Mouse (Mus musculus) midbrain, embryonic 14.5 days (tissue): ENCODE measurements around the gene Cers4. TPM values are rescaled to one million over a fixed set of nuclear protein-coding genes. Genes with fewer than 3 reads are reported as not detected.

ENCODE experiments used
- ATAC-seq: fragments of 200-750 bp; cut with Nextera tagmentation; 2 replicates; pipeline ENCODE4 v1.8.0; 2017; ENCODE audit warnings: moderate number of reproducible peaks, moderate library complexity; ENCODE audit not compliant: low FRiP score, low TSS enrichment
- DNase-seq: peaks from one replicate; pipeline ENCODE4 v3.0.0-alpha.2; 2015
- H3K27ac ChIP-seq: fragments of 300-500 bp; sonication (generic); replicated peaks from 2 replicates; pipeline ENCODE4 v1.5.1; 2014; ENCODE audit warnings: mild to moderate bottlenecking, low read depth, low read length, moderate library complexity
- H3K27me3 ChIP-seq: fragments of 300-500 bp; sonication (generic); 2 replicates; pipeline ENCODE4 v1.6.1; 2014; ENCODE audit warnings: low read length, control low read depth, mixed read lengths; ENCODE audit not compliant: control insufficient read depth, insufficient read depth
- H3K36me3 ChIP-seq: fragments of 300-500 bp; sonication (generic); 2 replicates; pipeline ENCODE4 v1.6.1; 2014; ENCODE audit warnings: low read length, control low read depth; ENCODE audit not compliant: control insufficient read depth, insufficient read depth
- H3K4me1 ChIP-seq: fragments of 300-500 bp; sonication (generic); 2 replicates; pipeline ENCODE4 v1.6.1; 2014; ENCODE audit warnings: mild to moderate bottlenecking, antibody characterized with exemption, low read length, control low read depth; ENCODE audit not compliant: control insufficient read depth, insufficient read depth
- H3K4me2 ChIP-seq: fragments of 300-500 bp; sonication (generic); 2 replicates; pipeline ENCODE4 v1.6.1; 2014; ENCODE audit warnings: mild to moderate bottlenecking, low read length, moderate library complexity
- H3K4me3 ChIP-seq: fragments of 300-500 bp; sonication (generic); replicated peaks from 2 replicates; pipeline ENCODE4 v1.5.1; 2014; ENCODE audit warnings: low read depth, low read length
- H3K9ac ChIP-seq: fragments of 300-500 bp; sonication (generic); replicated peaks from 2 replicates; pipeline ENCODE4 v1.6.1; 2014; ENCODE audit warnings: mild to moderate bottlenecking, low read length, moderate library complexity
- H3K9me3 ChIP-seq: fragments of 300-500 bp; sonication (generic); 2 replicates; pipeline ENCODE4 v1.6.1; 2016; ENCODE audit warnings: low read length, control low read depth, mixed read lengths; ENCODE audit not compliant: control insufficient read depth
- WGBS: fragments of 180-500 bp; shearing (Covaris S2); extraction: QIAGEN DNeasy Blood & Tissue Kit; methylation state at CpG from one replicate; pipeline ENCODE4 v1.1.7; 2014; 5-methylcytosine and 5-hydroxymethylcytosine counted together
- polyA plus RNA-seq: library from polyadenylated mRNA; unstranded; fragments of >200 nt; fragmentation: Nextera tagmentation; extraction: Ambion mirVana; gene quantifications from 2 replicates; pipeline ENCODE4 v1.2.1, GENCODE M21; 2014

Gene Cers4
- polyA plus RNA-seq, 1 experiment from 2014 or later, result 41.1 TPM

GRCm38 (mm10) chr8:4516162-4516561, 23.3 kb downstream of the Cers4 start:
- 86% methylated on average over 2 of the region's 2 CpGs for WGBS
- ATAC-seq, result 0 out of 2 replicates have a peak, but pooled peaks have one; percentile 11

GRCm38 (mm10) chr8:4521472-4521871, 28.6 kb downstream of the Cers4 start:
- WGBS, result 95% methylated on average over 4 of the region's 4 CpGs
- no peak overlapping the region for H3K27ac ChIP-seq
- peaks cover 65% of the 10 kb centered on the region for H3K36me3 ChIP-seq

More at GRCm38 (mm10) chr8:4516162-4516561, 23.3 kb downstream of the Cers4 start:
- H3K4me3 ChIP-seq, result no peak overlapping the region
- H3K27me3 ChIP-seq, result no peaks in the 10 kb centered on the region
- DNase-seq, result peak; percentile 68
- no peak overlapping the region for H3K4me2 ChIP-seq
- no peak overlapping the region for H3K27ac ChIP-seq
- no peak overlapping the region for H3K9ac ChIP-seq
- H3K9me3 ChIP-seq, result no peaks in the 10 kb centered on the region
- H3K36me3 ChIP-seq, result peaks cover 47% of the 10 kb centered on the region
- H3K4me1 ChIP-seq, result peaks cover 9% of the 10 kb centered on the region; the same call in 1 of the 2 replicates

GRCm38 (mm10) chr8:4523525-4523924, 30.7 kb downstream of the Cers4 start:
- DNase-seq (no peak), ATAC-seq (no peak)
- Histone ChIP-seq H3K4me2 (no peak overlapping the region), H3K9me3 (no peaks in the 10 kb centered on the region), H3K27ac (no peak overlapping the region), H3K4me1 (no peaks in the 10 kb centered on the region), H3K36me3 (peaks cover 45% of the 10 kb centered on the region), H3K27me3 (no peaks in the 10 kb centered on the region), H3K4me3 (no peak overlapping the region), H3K9ac (no peak overlapping the region)
- 97% methylated on average over 10 of the region's 10 CpGs for WGBS

More at GRCm38 (mm10) chr8:4521472-4521871, 28.6 kb downstream of the Cers4 start:
- H3K9ac ChIP-seq, result no peak overlapping the region
- no peaks in the 10 kb centered on the region for H3K4me1 ChIP-seq
- DNase-seq (no peak), ATAC-seq (no peak)
- H3K27me3 ChIP-seq, result no peaks in the 10 kb centered on the region
- H3K9me3 ChIP-seq, result no peaks in the 10 kb centered on the region
- H3K4me3 ChIP-seq, result no peak overlapping the region
- H3K4me2 ChIP-seq, result no peak overlapping the region

Other genes with a start within 250 kb of the Cers4 start
- 4.6 and 5.0 TPM in 2 replicates for gene Tgfbr3l, start 244.8 kb upstream of the Cers4 start, polyA plus RNA-seq
- gene Snapc2, start 239.9 kb upstream of the Cers4 start, polyA plus RNA-seq, result 58.6 and 69.4 TPM in 2 replicates
- gene Ctxn1, start 233.8 kb upstream of the Cers4 start, polyA plus RNA-seq, result 210 and 240 TPM in 2 replicates
- 45.1 and 47.2 TPM in 2 replicates for gene Timm44, start 217.1 kb upstream of the Cers4 start, polyA plus RNA-seq
- gene Ccl25, start 167.8 kb upstream of the Cers4 start, polyA plus RNA-seq, result 17.0 and 18.4 TPM in 2 replicates
- 89.3 and 157 TPM in 2 replicates for gene Elavl1, start 167.6 kb upstream of the Cers4 start, polyA plus RNA-seq
- gene Zfp958, start 120.1 kb downstream of the Cers4 start, polyA plus RNA-seq, result 19.8 and 22.9 TPM in 2 replicates